Mouse (Mus musculus): ENCODE measurements around the gene Lcor. TPM values are rescaled to one million over a fixed set of nuclear protein-coding genes. Genes with fewer than 3 reads are reported as not detected.

Gene Lcor
- 10.9 and 12.6 TPM in 2 replicates for polyA plus RNA-seq (2014; fragmentation: Nextera tagmentation; extraction: Ambion mirVana)

GRCm38 (mm10) chr19:41482190-41482908 lies at the start of gene Lcor:
Lcor (plus strand) TSS chr19:41482637.
- peak within 1 kb of the TSS; percentile 98 for H3K27ac ChIP-seq (replicated peaks in 1 of 2; ENCODE audit: control insufficient read depth in 1 of 2, insufficient read depth in 1 of 2, low read depth in 2 of 2, low read length in 2 of 2)
- peak within 1 kb of the TSS; percentile 97 for H3K9ac ChIP-seq (ENCODE audit: low read length)
- no peaks in the 10 kb centered on the region for H3K9me3 ChIP-seq (ENCODE audit: control insufficient read depth, low read length)
- H3K4me1 ChIP-seq (ENCODE audit: control insufficient read depth in 2 of 2, insufficient read depth in 2 of 2, low read length in 2 of 2), result peaks cover 2 to 27% of the 10 kb centered on the region in 2 experiments; a peak in 3 of 4 replicates
- no peaks in the 10 kb centered on the region for H3K27me3 ChIP-seq (ENCODE audit: control insufficient read depth, insufficient read depth, low read length)
- ATAC-seq (ENCODE audit: insufficient number of reproducible peaks, insufficient read depth, low FRiP score, low read depth), result peak; percentile 92
- H3K4me2 ChIP-seq (ENCODE audit: low read length), result peak within 1 kb of the TSS; percentile 88
- H3K36me3 ChIP-seq (ENCODE audit: control insufficient read depth, insufficient read depth, low read length), result no peaks in the 10 kb centered on the region
- WGBS, result 1% methylated on average over 56 of the region's 92 CpGs
- H3K4me3 ChIP-seq (ENCODE audit: control insufficient read depth in 1 of 2, insufficient read depth in 1 of 2, low read depth in 1 of 2, low read length in 2 of 2), result peak within 1 kb of the TSS; percentile 89 to 94

GRCm38 (mm10) chr19:41435366-41435765 lies 47.1 kb upstream of the Lcor start:
- Histone ChIP-seq H3K4me3 (ENCODE audit: control insufficient read depth in 1 of 2, insufficient read depth in 1 of 2, low read depth in 1 of 2, low read length in 2 of 2) (no peak overlapping the region), H3K36me3 (ENCODE audit: control insufficient read depth, insufficient read depth, low read length) (no peaks in the 10 kb centered on the region), H3K27ac (replicated peaks in 1 of 2; ENCODE audit: control insufficient read depth in 1 of 2, insufficient read depth in 1 of 2, low read depth in 2 of 2, low read length in 2 of 2) (no peak overlapping the region), H3K9me3 (ENCODE audit: control insufficient read depth, low read length) (no peaks in the 10 kb centered on the region), H3K4me1 (ENCODE audit: control insufficient read depth in 2 of 2, insufficient read depth in 2 of 2, low read length in 2 of 2) (no peaks in the 10 kb centered on the region), H3K27me3 (ENCODE audit: control insufficient read depth, insufficient read depth, low read length) (no peaks in the 10 kb centered on the region), H3K4me2 (ENCODE audit: low read length) (no peak overlapping the region), H3K9ac (ENCODE audit: low read length) (no peak overlapping the region)
- 79% methylated on average over 10 of the region's 10 CpGs for WGBS
- no peak for ATAC-seq (ENCODE audit: insufficient number of reproducible peaks, insufficient read depth, low FRiP score, low read depth)

GRCm38 (mm10) chr19:41436461-41436860 lies 46.0 kb upstream of the Lcor start:
- H3K9me3 ChIP-seq (ENCODE audit: control insufficient read depth, low read length), result no peaks in the 10 kb centered on the region
- H3K4me2 ChIP-seq (ENCODE audit: low read length), result no peak overlapping the region
- no peak overlapping the region for H3K9ac ChIP-seq (ENCODE audit: low read length)
- H3K36me3 ChIP-seq (ENCODE audit: control insufficient read depth, insufficient read depth, low read length), result no peaks in the 10 kb centered on the region
- ATAC-seq (ENCODE audit: insufficient number of reproducible peaks, insufficient read depth, low FRiP score, low read depth), result no peak
- H3K4me1 ChIP-seq (ENCODE audit: control insufficient read depth in 2 of 2, insufficient read depth in 2 of 2, low read length in 2 of 2), result no peaks in the 10 kb centered on the region
- H3K27ac ChIP-seq (replicated peaks in 1 of 2; ENCODE audit: control insufficient read depth in 1 of 2, insufficient read depth in 1 of 2, low read depth in 2 of 2, low read length in 2 of 2), result no peak overlapping the region
- no peak overlapping the region for H3K4me3 ChIP-seq (ENCODE audit: control insufficient read depth in 1 of 2, insufficient read depth in 1 of 2, low read depth in 1 of 2, low read length in 2 of 2)
- 87% methylated on average over 9 of the region's 9 CpGs for WGBS
- 0 out of 2 replicates have a peak, but pooled peaks cover 5% of the 10 kb centered on the region for H3K27me3 ChIP-seq (ENCODE audit: control insufficient read depth, insufficient read depth, low read length)

GRCm38 (mm10) chr19:41438953-41439352 lies 43.5 kb upstream of the Lcor start:
- no peak overlapping the region for H3K27ac ChIP-seq (replicated peaks in 1 of 2; ENCODE audit: control insufficient read depth in 1 of 2, insufficient read depth in 1 of 2, low read depth in 2 of 2, low read length in 2 of 2)
- no peak overlapping the region for H3K9ac ChIP-seq (ENCODE audit: low read length)
- no peak overlapping the region for H3K4me2 ChIP-seq (ENCODE audit: low read length)
- H3K4me1 ChIP-seq (ENCODE audit: control insufficient read depth in 2 of 2, insufficient read depth in 2 of 2, low read length in 2 of 2), result no peaks in the 10 kb centered on the region
- ATAC-seq (ENCODE audit: insufficient number of reproducible peaks, insufficient read depth, low FRiP score, low read depth), result no peak
- 0 out of 2 replicates have a peak, but pooled peaks cover 8% of the 10 kb centered on the region for H3K27me3 ChIP-seq (ENCODE audit: control insufficient read depth, insufficient read depth, low read length)
- no peaks in the 10 kb centered on the region for H3K9me3 ChIP-seq (ENCODE audit: control insufficient read depth, low read length)
- 68% methylated on average over 6 of the region's 6 CpGs for WGBS
- no peak overlapping the region for H3K4me3 ChIP-seq (ENCODE audit: control insufficient read depth in 1 of 2, insufficient read depth in 1 of 2, low read depth in 1 of 2, low read length in 2 of 2)
- H3K36me3 ChIP-seq (ENCODE audit: control insufficient read depth, insufficient read depth, low read length), result no peaks in the 10 kb centered on the region

- H3K36me3 ChIP-seq (ENCODE audit: control insufficient read depth, insufficient read depth, low read length), result no peaks in the 10 kb centered on the region
- no peaks in the 10 kb centered on the region for H3K9me3 ChIP-seq (ENCODE audit: control insufficient read depth, low read length)
- H3K9ac ChIP-seq (ENCODE audit: low read length), result no peak overlapping the region
- H3K27me3 ChIP-seq (ENCODE audit: control insufficient read depth, insufficient read depth, low read length), result 0 out of 2 replicates have a peak, but pooled peaks cover 8% of the 10 kb centered on the region
- H3K4me2 ChIP-seq (ENCODE audit: low read length), result no peak overlapping the region
- ATAC-seq (ENCODE audit: insufficient number of reproducible peaks, insufficient read depth, low FRiP score, low read depth), result no peak
- no peak overlapping the region for H3K4me3 ChIP-seq (ENCODE audit: control insufficient read depth in 1 of 2, insufficient read depth in 1 of 2, low read depth in 1 of 2, low read length in 2 of 2)
- H3K4me1 ChIP-seq (ENCODE audit: control insufficient read depth in 2 of 2, insufficient read depth in 2 of 2, low read length in 2 of 2), result no peaks in the 10 kb centered on the region
- H3K27ac ChIP-seq (replicated peaks in 1 of 2; ENCODE audit: control insufficient read depth in 1 of 2, insufficient read depth in 1 of 2, low read depth in 2 of 2, low read length in 2 of 2), result no peak overlapping the region
- 20% methylated on average over 3 of the region's 3 CpGs for WGBS
These were observed 41.0 kb upstream of the Lcor start for GRCm38 (mm10) chr19:41441446-41441845.

- peak overlapping the region; percentile 74 for H3K4me2 ChIP-seq (ENCODE audit: low read length)
- H3K9me3 ChIP-seq (ENCODE audit: control insufficient read depth, low read length), result no peaks in the 10 kb centered on the region
- H3K4me1 ChIP-seq (ENCODE audit: control insufficient read depth in 2 of 2, insufficient read depth in 2 of 2, low read length in 2 of 2), result no peaks in the 10 kb centered on the region
- no peaks in the 10 kb centered on the region for H3K36me3 ChIP-seq (ENCODE audit: control insufficient read depth, insufficient read depth, low read length)
- 0 out of 2 replicates have a peak, but pooled peaks cover 8% of the 10 kb centered on the region for H3K27me3 ChIP-seq (ENCODE audit: control insufficient read depth, insufficient read depth, low read length)
- peak overlapping the region; percentile 29 to 37 for H3K4me3 ChIP-seq (ENCODE audit: control insufficient read depth in 1 of 2, insufficient read depth in 1 of 2, low read depth in 1 of 2, low read length in 2 of 2)
- ATAC-seq (ENCODE audit: insufficient number of reproducible peaks, insufficient read depth, low FRiP score, low read depth), result no peak
- no peak overlapping the region for H3K27ac ChIP-seq (replicated peaks in 1 of 2; ENCODE audit: control insufficient read depth in 1 of 2, insufficient read depth in 1 of 2, low read depth in 2 of 2, low read length in 2 of 2)
- 8% methylated on average over 20 of the region's 20 CpGs for WGBS
- peak overlapping the region; percentile 36; the same call in 1 of the 2 replicates for H3K9ac ChIP-seq (ENCODE audit: low read length)
These were observed 40.4 kb upstream of the Lcor start for GRCm38 (mm10) chr19:41441911-41442607.

- Histone ChIP-seq H3K4me1 (ENCODE audit: control insufficient read depth in 2 of 2, insufficient read depth in 2 of 2, low read length in 2 of 2) (no peaks in the 10 kb centered on the region), H3K36me3 (ENCODE audit: control insufficient read depth, insufficient read depth, low read length) (no peaks in the 10 kb centered on the region), H3K27me3 (ENCODE audit: control insufficient read depth, insufficient read depth, low read length) (0 out of 2 replicates have a peak, but pooled peaks cover 8% of the 10 kb centered on the region), H3K4me3 (ENCODE audit: control insufficient read depth in 1 of 2, insufficient read depth in 1 of 2, low read depth in 1 of 2, low read length in 2 of 2) (peak overlapping the region; percentile 29 to 37; a peak in 3 of 4 replicates), H3K4me2 (ENCODE audit: low read length) (peak overlapping the region; percentile 74), H3K9me3 (ENCODE audit: control insufficient read depth, low read length) (no peaks in the 10 kb centered on the region), H3K27ac (replicated peaks in 1 of 2; ENCODE audit: control insufficient read depth in 1 of 2, insufficient read depth in 1 of 2, low read depth in 2 of 2, low read length in 2 of 2) (no peak overlapping the region), H3K9ac (ENCODE audit: low read length) (peak overlapping the region; percentile 36; the same call in 1 of the 2 replicates)
- 12% methylated on average over 6 of the region's 6 CpGs for WGBS
- ATAC-seq (ENCODE audit: insufficient number of reproducible peaks, insufficient read depth, low FRiP score, low read depth), result no peak
These were observed 39.8 kb upstream of the Lcor start for GRCm38 (mm10) chr19:41442608-41442969.
